Mouse (Mus musculus) adipocyte (in vitro differentiated cells): Measurements from ENCODE around the gene Adamts4.

Experiments used
- DNase-seq: peaks from one replicate; pipeline ENCODE4 v3.0.0-alpha.2; 2016; ENCODE audit warnings: low spot score

Adamts4 gene

GRCm38 (mm10) chr1:171249913-171250600, at the start of gene Adamts4:
Gene Adamts4, plus strand, starts transcription at chr1:171250421.
- DNase-seq: peak; percentile 52

- DNase-seq: no peak
Observed at GRCm38 (mm10) chr1:171200769-171201168, 49.5 kb upstream of the Adamts4 start.

- no peak for DNase-seq
Observed at GRCm38 (mm10) chr1:171203471-171204248, 46.6 kb upstream of the Adamts4 start.

GRCm38 (mm10) chr1:171204249-171204644, 46.0 kb upstream of the Adamts4 start:
- no peak for DNase-seq

GRCm38 (mm10) chr1:171205704-171206493, 44.3 kb upstream of the Adamts4 start:
- no peak for DNase-seq

- DNase-seq: no peak
Observed at GRCm38 (mm10) chr1:171209409-171209808, 40.8 kb upstream of the Adamts4 start.

GRCm38 (mm10) chr1:171212854-171213253, 37.4 kb upstream of the Adamts4 start:
- DNase-seq: peak; percentile 30

- no peak for DNase-seq
Observed at GRCm38 (mm10) chr1:171213801-171214496, 36.3 kb upstream of the Adamts4 start, which contains the start of gene Nr1i3. Gene Nr1i3, plus strand, starts transcription at chr1:171213970.

GRCm38 (mm10) chr1:171216241-171216955, 33.8 kb upstream of the Adamts4 start:
- DNase-seq: no peak

- peak; percentile 91 for DNase-seq
Observed at GRCm38 (mm10) chr1:171220871-171221270, 29.4 kb upstream of the Adamts4 start.

- no peak for DNase-seq
Observed at GRCm38 (mm10) chr1:171221281-171222193, 28.7 kb upstream of the Adamts4 start.

- peak; percentile 99 for DNase-seq
Observed at GRCm38 (mm10) chr1:171222238-171223155, 27.7 kb upstream of the Adamts4 start, which contains the start of gene Tomm40l. Gene Tomm40l, minus strand, starts transcription at chr1:171222514.

GRCm38 (mm10) chr1:171223168-171223567, 27.1 kb upstream of the Adamts4 start:
- DNase-seq: no peak

- DNase-seq: peak; percentile 54
Observed at GRCm38 (mm10) chr1:171223796-171224195, 26.4 kb upstream of the Adamts4 start.

- DNase-seq: no peak
Observed at GRCm38 (mm10) chr1:171224857-171225256, 25.4 kb upstream of the Adamts4 start, which contains the start of gene Apoa2. Gene Apoa2, plus strand, starts transcription at chr1:171225054.

- DNase-seq: no peak
Observed at GRCm38 (mm10) chr1:171226780-171227179, 23.4 kb upstream of the Adamts4 start.

GRCm38 (mm10) chr1:171227879-171228278, 22.3 kb upstream of the Adamts4 start:
- DNase-seq: no peak

GRCm38 (mm10) chr1:171229750-171230149, 20.5 kb upstream of the Adamts4 start:
- no peak for DNase-seq

- no peak for DNase-seq
Observed at GRCm38 (mm10) chr1:171230215-171230614, 20.0 kb upstream of the Adamts4 start.
